Mouse (Mus musculus) G1E (cell line): ENCODE measurements around the gene Wdsub1.

Experiments
- CTCF ChIP-seq: IDR thresholded peaks from 2 replicates; pipeline ENCODE4 v1.5.1; 2012; ENCODE audit warnings: low read depth, low read length, inconsistent platforms, mixed read lengths
- GATA1 ChIP-seq: IDR thresholded peaks from 2 replicates; pipeline ENCODE4 v1.6.1; 2012; ENCODE audit warnings: borderline replicate concordance, low read length, inconsistent platforms, mixed read lengths
- GATA2 ChIP-seq: IDR thresholded peaks from 2 replicates; pipeline ENCODE4 v1.6.1; 2012; ENCODE audit warnings: low read depth, low read length, inconsistent platforms, borderline replicate concordance
- POLR2AphosphoS5 ChIP-seq: IDR thresholded peaks from 2 replicates; pipeline ENCODE4 v1.6.1; 2012; ENCODE audit warnings: low read depth, low read length, inconsistent platforms; ENCODE audit not compliant: insufficient replicate concordance
- TAL1 ChIP-seq: conservative IDR thresholded peaks from 2 replicates; pipeline ENCODE4 v1.6.1; 2012; ENCODE audit warnings: low read depth, low read length, inconsistent platforms, mixed read lengths

DNA sequence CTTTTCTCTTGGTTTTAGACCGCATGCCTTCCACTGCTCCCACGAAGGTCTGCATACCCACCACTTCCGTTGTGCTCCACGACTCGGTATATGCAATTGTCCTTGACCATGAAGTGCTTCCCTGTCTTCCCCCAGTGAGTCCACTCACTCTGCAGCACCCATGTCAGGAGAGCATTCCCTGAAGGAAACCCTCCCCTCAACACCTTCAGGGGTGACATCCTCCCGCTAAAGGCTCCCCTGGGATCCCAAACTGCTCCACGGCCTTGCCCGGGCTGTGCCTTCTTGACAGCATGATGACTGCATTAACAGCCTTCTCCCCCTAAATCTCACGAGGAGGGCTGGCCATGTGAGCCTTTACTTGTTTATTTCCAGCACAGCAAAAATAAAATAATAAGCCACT is 25.7 kb upstream of the Wdsub1 start:
- TF ChIP-seq CTCF (no peak), GATA1 (no peak), POLR2AphosphoS5 (no peak), TAL1 (no peak), GATA2 (no peak)
